Mouse (Mus musculus) neural tube, postnatal 0 days (tissue): ENCODE results near the gene Reg3g. TPM values are rescaled to one million over a fixed set of nuclear protein-coding genes. Genes with fewer than 3 reads are reported as not detected.

Experiments
- polyA plus RNA-seq: library from polyadenylated mRNA; unstranded; fragments of >200 nt; fragmentation: Nextera tagmentation; extraction: Ambion mirVana; gene quantifications from 2 replicates; pipeline ENCODE4 v1.2.1, GENCODE M21; 2015

Reg3g gene
- polyA plus RNA-seq = not detected in 2 replicates

DNA sequence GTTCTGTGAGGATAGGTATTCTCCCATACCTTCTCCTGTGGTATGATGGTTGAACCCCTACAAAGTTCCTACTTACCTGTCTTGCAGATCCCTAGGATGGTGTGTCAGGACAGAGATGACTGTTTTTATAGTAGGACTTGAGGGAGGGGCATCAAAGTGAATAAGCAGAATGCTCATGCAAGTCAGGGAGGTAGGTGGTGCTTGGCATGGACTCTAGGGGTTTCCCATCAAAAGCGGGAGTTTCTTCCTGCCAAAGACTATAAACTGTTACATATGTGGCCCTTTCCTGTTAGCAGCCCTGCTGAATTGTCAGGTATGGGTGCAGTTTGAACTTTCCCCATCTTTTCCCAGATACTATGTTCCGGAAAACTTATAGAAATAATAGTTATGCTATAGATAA is at the start of gene Reg3g:
Reg3g (minus strand) TSS at position 101 of the 400 bp plus-strand sequence.

GRCm38 (mm10) chr6:78422411-78422810 is 46.3 kb downstream of the Reg3g start, which contains the start of gene Reg1:
TSS of gene Reg1 (plus strand) at chr6:78422711.

Other genes starting within 250 kb of the Reg3g start
- gene Reg3b, start 98.2 kb downstream of the Reg3g start, polyA plus RNA-seq = 12.8 and 24.0 TPM in 2 replicates
- gene Reg3d, start 90.0 kb downstream of the Reg3g start, polyA plus RNA-seq = not detected in 2 replicates
- 0.26 and 0.48 TPM in 2 replicates for gene Reg3a, start 88.2 kb downstream of the Reg3g start, polyA plus RNA-seq
- not detected in 2 replicates for gene Reg2, start 73.2 kb downstream of the Reg3g start, polyA plus RNA-seq
- gene Reg1, start 46.2 kb downstream of the Reg3g start, polyA plus RNA-seq = not detected in 2 replicates